8 mouse cellular contexts compared by ENCODE assay signal in the genomic region with DNA sequence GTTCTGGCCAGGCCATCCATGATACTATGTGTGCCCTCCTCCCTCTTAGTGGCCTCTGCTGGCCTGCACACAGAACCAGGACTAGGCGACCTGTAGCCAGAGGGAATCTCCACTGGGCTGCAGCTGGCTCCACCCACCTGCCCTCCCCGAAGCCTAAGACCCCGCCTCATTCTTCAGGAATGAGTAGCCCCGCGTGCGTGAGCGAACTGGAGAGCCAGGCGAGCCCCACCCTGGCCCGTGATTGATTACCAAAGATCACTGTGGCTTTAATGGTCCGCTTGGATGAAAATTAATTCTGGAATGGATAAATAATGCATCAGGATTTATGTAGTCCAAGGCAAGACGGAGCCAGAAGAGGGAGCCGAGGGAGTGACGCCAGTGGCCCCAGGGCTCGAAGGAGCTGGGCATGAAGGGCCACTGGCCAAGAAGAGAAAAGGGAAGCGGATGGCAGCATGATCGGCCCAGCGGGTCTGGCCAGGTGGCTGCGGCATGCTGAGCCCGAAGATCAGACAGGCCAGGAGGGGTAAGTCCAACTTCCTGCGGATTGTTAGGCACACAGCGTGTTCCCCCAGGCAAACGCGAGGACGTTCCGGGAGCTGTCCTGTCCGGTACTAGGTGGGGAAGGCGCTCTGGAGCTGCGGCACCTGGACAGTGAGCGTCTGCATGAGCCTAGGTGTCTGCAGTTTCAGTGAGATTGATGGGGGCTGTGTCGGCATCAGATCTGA. TPM values are rescaled to one million over a fixed set of nuclear protein-coding genes. Genes with fewer than 3 reads are reported as not detected.
DNase-seq lines count a peak whose midpoint lies in the region; ATAC-seq lines count a peak whose summit lies in the region.

No protein-coding gene starts in this region.

- ATAC-seq in forebrain, embryonic 12.5 days (ENCODE audit: low FRiP score) = peak; percentile 60; the same call in 1 of the 2 replicates
- no peak for ATAC-seq in limb, embryonic 11.5 days (ENCODE audit: insufficient number of reproducible peaks, low FRiP score, low TSS enrichment, low read depth)

- peak overlapping the region; percentile 47; the same call in 1 of the 2 replicates for H3K9ac ChIP-seq in forebrain, embryonic 12.5 days
- peak overlapping the region; percentile 5; the same call in 1 of the 2 replicates for H3K9ac ChIP-seq in limb, embryonic 11.5 days (ENCODE audit: low read length)

- peak overlapping the region; percentile 83 for H3K4me2 ChIP-seq in forebrain, embryonic 12.5 days
- peak overlapping the region; percentile 73 for H3K4me2 ChIP-seq in limb, embryonic 11.5 days (ENCODE audit: low read depth, severe bottlenecking)

- intact Hi-C loops in heart, postnatal 36 days (cut with DNase I) = no loop called here

- peak; percentile 68 for DNase-seq in MN1 (ENCODE audit: low spot score)
- DNase-seq in brain, adult 2 months (ENCODE audit: low read depth, low spot score) = peak; percentile 50
- DNase-seq in heart, postnatal 36 days = peak; percentile 37 to 39
- peak; percentile 60 for DNase-seq in limb, embryonic 11.5 days (ENCODE audit: low spot score)
- peak; percentile 49 for DNase-seq in midbrain, embryonic 10.5 days (ENCODE audit: low spot score)
- DNase-seq in urinary bladder, postnatal 36 days (ENCODE audit: low spot score in 2 of 2) = peak; percentile 18 to 27
- no peak for DNase-seq in thymus, postnatal 14 days

- H3K27ac ChIP-seq in forebrain, embryonic 12.5 days = no peak overlapping the region
- H3K27ac ChIP-seq in limb, embryonic 11.5 days (replicated peaks; ENCODE audit: low read depth, low read length) = no peak overlapping the region
- H3K27ac ChIP-seq in midbrain, embryonic 10.5 days (replicated peaks) = peak overlapping the region; percentile 28; the same call in 1 of the 2 replicates

- peaks cover 15% of the 10 kb centered on the region for H3K4me1 ChIP-seq in forebrain, embryonic 12.5 days
- peaks cover 6% of the 10 kb centered on the region; the same call in 1 of the 2 replicates for H3K4me1 ChIP-seq in limb, embryonic 11.5 days (ENCODE audit: control insufficient read depth, insufficient read depth, low read length)
- peaks cover 30% of the 10 kb centered on the region for H3K4me1 ChIP-seq in midbrain, embryonic 10.5 days

- 1% methylated on average over 30 of the region's 30 CpGs for WGBS in forebrain, embryonic 12.5 days
- under 1% methylated on average over 30 of the region's 30 CpGs for WGBS in limb, embryonic 11.5 days
- WGBS in midbrain, embryonic 10.5 days = under 1% methylated on average over 30 of the region's 30 CpGs

- H3K27me3 ChIP-seq in forebrain, embryonic 12.5 days = peaks cover 35% of the 10 kb centered on the region
- H3K27me3 ChIP-seq in limb, embryonic 11.5 days (ENCODE audit: control insufficient read depth, insufficient read depth, low read length) = no peaks in the 10 kb centered on the region
- peaks cover 42% of the 10 kb centered on the region for H3K27me3 ChIP-seq in midbrain, embryonic 10.5 days (ENCODE audit: low read depth, poor library complexity, severe bottlenecking)

- peak overlapping the region; percentile 40 for H3K4me3 ChIP-seq in forebrain, embryonic 12.5 days (replicated peaks)
- H3K4me3 ChIP-seq in limb, embryonic 11.5 days (ENCODE audit: low read depth, low read length) = peak overlapping the region; percentile 29
- H3K4me3 ChIP-seq in midbrain, embryonic 10.5 days = peak overlapping the region; percentile 61

- no peaks in the 10 kb centered on the region for H3K9me3 ChIP-seq in forebrain, embryonic 12.5 days
- H3K9me3 ChIP-seq in limb, embryonic 11.5 days (ENCODE audit: control insufficient read depth, low read length) = no peaks in the 10 kb centered on the region
- no peaks in the 10 kb centered on the region for H3K9me3 ChIP-seq in midbrain, embryonic 10.5 days (replicated peaks)

- H3K36me3 ChIP-seq in forebrain, embryonic 12.5 days (replicated peaks) = no peaks in the 10 kb centered on the region
- no peaks in the 10 kb centered on the region for H3K36me3 ChIP-seq in limb, embryonic 11.5 days (ENCODE audit: control insufficient read depth, insufficient read depth, low read length)
- H3K36me3 ChIP-seq in midbrain, embryonic 10.5 days = no peaks in the 10 kb centered on the region

RNA-seq across cellular contexts. Expression of a gene that starts 36.6 kb away (rescaled TPM):
- polyA plus RNA-seq in forebrain, embryonic 12.5 days (2016; fragmentation: Nextera tagmentation; extraction: Ambion mirVana) = 0.55 and 0.82 TPM in 2 replicates
- 1 to 10 TPM; 1.6 to 2.6 TPM for total RNA-seq in heart, postnatal 36 days (2021)
- polyA plus RNA-seq in limb, embryonic 11.5 days (2014; fragmentation: Nextera tagmentation; extraction: Ambion mirVana) = 2.3 and 2.7 TPM in 2 replicates
- 2.0 and 2.1 TPM in 2 replicates for polyA plus RNA-seq in midbrain, embryonic 10.5 days (2016; fragmentation: Nextera tagmentation; extraction: Ambion mirVana)
